Mouse (Mus musculus) megakaryocyte, embryonic 14.5 days (primary cell): Measurements from ENCODE around the gene Olfr763. TPM values are rescaled to one million over a fixed set of nuclear protein-coding genes. Genes with fewer than 3 reads are reported as not detected.
A peak's percentile ranks its signal among the peaks of the same experiment; 100 is the strongest.
"Not testable (repeated sequence)": the region's sequence is repeated elsewhere in the genome, so short reads cannot be mapped to it uniquely, and the experiment has no call there.

Experiments
- H3K27me3 ChIP-seq: replicated peaks from 2 replicates; pipeline ENCODE3; 2012; ENCODE audit warnings: inconsistent platforms
- H3K36me3 ChIP-seq: replicated peaks from 2 replicates; pipeline ENCODE3; 2012; ENCODE audit warnings: low read length, inconsistent platforms, mixed read lengths
- H3K4me1 ChIP-seq: 2 replicates; pipeline ENCODE4 v1.6.1; 2012; ENCODE audit warnings: inconsistent platforms
- H3K4me3 ChIP-seq: replicated peaks from 2 replicates; pipeline ENCODE3; 2012; ENCODE audit warnings: moderate library complexity, mild to moderate bottlenecking, inconsistent platforms
- H3K9me3 ChIP-seq: 2 replicates; pipeline ENCODE4 v1.6.1; 2012; ENCODE audit warnings: inconsistent platforms
- FLI1 ChIP-seq: IDR thresholded peaks from 2 replicates; pipeline ENCODE4 v1.6.1; 2012; ENCODE audit warnings: low read length, inconsistent platforms, mixed read lengths
- GATA1 ChIP-seq: IDR thresholded peaks from 3 replicates; pipeline ENCODE4 v1.6.1; 2012; ENCODE audit warnings: mixed read lengths, low read length, inconsistent platforms, borderline replicate concordance
- polyA plus RNA-seq: library from polyadenylated mRNA; stranded (reverse); fragments of >175 nt; gene quantifications from 2 replicates; pipeline ENCODE4 v1.2.3, GENCODE M21; 2012; ENCODE audit warnings: low replicate concordance; ENCODE audit not compliant: insufficient read depth

Olfr763 gene
- not detected in 2 replicates for polyA plus RNA-seq

DNA sequence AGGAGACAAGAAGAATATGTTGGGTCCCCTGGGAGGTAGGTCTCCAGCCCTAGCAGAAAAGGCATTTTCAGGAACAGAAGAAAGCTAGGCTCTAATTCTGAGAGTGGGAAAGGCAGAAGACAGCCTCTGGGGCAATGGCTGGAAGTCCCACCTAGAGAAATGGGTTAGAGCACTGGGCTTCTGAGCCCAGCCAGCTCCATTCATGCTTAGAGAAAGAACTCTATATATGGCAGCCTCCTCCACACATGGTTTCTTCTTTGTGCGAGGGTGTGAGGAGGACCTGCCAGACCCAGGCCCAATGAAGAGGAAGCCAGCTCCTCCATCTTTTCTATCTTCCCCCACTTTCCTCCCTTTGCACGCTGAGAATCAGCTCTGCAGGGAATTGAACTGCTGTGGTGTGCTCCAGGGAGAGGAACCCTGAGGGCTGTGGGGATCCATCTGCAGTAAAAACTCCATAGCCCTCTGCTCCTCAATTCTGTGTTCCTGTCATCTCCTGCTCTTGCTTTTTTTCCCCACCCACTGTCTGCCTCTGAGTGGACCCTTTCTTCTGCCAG is at the start of gene Olfr763:
Olfr763 (plus strand) TSS at position 504 of the 554 bp plus-strand sequence.
- Histone ChIP-seq H3K9me3 (peaks cover 34% of the 10 kb centered on the region), H3K27me3 (no peaks in the 10 kb centered on the region), H3K4me1 (peaks cover 9% of the 10 kb centered on the region; the same call in 1 of the 2 replicates), H3K36me3 (no peaks in the 10 kb centered on the region), H3K4me3 (no peak within 1 kb of the TSS)
- no peak for TF ChIP-seq GATA1
- no peak for TF ChIP-seq FLI1

DNA sequence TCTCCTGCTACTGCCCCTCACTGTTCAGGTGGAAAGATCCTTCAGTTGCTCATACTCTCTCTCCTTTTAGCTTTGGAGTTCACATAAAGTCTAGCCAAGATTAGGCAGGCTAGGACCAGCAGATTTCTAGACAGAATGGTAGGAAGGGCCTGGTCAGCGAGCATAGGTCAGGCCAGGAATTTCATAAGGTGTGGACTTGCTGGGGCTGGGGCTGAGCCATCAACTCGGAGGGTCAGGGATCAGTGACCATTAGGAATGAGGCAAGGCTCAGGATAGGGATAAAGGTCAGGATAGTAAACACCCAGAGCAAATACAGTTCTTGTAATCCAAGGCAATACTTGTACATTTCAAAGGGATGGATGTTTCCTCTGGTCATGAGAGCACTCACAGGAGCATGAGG is 45.6 kb upstream of the Olfr763 start:
- peaks cover 5% of the 10 kb centered on the region for H3K27me3 ChIP-seq
- H3K9me3 ChIP-seq: no peaks in the 10 kb centered on the region
- H3K36me3 ChIP-seq: no peaks in the 10 kb centered on the region
- no peak overlapping the region for H3K4me3 ChIP-seq
- TF ChIP-seq FLI1: no peak
- TF ChIP-seq GATA1: no peak
- peaks cover 27% of the 10 kb centered on the region for H3K4me1 ChIP-seq

DNA sequence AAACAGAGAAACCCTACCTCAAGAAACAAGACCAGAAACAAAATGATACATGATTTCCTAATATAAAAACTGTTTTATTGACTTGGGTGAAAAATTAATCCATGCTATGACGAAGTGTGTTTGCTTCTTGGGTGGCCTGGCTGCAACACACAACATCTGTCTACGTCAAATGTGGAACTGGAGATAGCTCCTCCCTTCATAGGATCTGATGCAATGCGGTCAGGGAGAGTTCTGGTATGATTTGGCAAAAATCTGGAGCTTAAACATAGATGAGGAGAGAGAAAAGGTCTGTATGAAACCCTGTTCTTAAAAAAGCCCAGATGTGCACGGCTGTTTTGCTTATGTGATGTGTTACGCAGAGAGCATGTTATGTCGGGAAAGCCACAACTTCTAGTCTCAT is 44.7 kb upstream of the Olfr763 start:
- Histone ChIP-seq H3K27me3 (no peaks in the 10 kb centered on the region), H3K9me3 (no peaks in the 10 kb centered on the region), H3K4me3 (no peak overlapping the region), H3K36me3 (no peaks in the 10 kb centered on the region), H3K4me1 (peaks cover 30% of the 10 kb centered on the region)
- no peak for TF ChIP-seq FLI1
- TF ChIP-seq GATA1: no peak

DNA sequence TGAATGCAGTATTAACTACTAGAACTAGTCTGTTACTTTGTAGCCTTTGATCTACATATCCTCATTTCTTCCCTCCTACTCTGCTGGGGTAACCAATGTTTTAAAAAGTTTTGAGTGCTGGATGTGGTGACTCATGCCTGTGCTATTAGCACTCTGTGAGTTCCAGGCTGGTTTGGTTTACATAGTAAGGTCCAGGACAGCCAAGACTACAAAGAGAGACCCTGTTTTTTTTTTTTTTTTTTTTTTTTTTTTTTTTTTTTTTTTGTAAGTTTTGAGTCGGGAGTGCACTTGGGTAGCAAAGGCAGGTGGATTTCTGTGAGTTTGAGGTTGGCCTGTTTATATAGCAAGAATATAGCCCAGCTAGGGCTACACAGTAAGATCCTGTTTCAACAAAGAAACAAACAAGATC is 42.2 kb upstream of the Olfr763 start:
- H3K4me1 ChIP-seq: peaks cover 30% of the 10 kb centered on the region
- no peak overlapping the region for H3K4me3 ChIP-seq
- H3K36me3 ChIP-seq: no peaks in the 10 kb centered on the region
- H3K9me3 ChIP-seq: 0 out of 2 replicates have a peak, but pooled peaks cover 2% of the 10 kb centered on the region
- TF ChIP-seq GATA1: no peak
- no peak for TF ChIP-seq FLI1
- H3K27me3 ChIP-seq: no peaks in the 10 kb centered on the region

DNA sequence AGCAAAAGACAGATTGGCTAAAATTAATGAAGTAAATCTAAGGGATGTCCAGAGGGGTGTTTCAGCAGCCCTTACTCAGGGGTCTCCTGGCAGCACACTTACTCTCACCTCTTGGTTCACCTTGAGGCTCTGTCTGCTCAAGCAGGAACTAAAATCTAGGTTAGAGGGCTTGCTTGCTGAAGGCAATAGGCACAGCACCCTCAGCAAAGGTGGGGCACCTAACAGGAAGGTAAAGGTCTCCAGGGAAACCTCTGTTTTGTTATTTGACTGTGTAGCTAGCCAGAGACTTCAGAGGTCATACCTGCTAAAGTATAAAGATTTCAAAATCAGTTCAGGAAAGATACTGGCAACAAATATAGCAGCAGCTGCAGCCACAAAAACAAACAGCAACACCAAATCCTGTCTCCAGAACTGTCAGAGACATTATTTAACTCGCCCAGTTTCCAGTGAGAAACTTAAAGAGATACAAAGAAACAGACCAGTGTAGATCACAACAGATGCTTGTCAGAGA is 39.8 kb upstream of the Olfr763 start:
- Histone ChIP-seq H3K4me1 (peaks cover 31% of the 10 kb centered on the region), H3K4me3 (no peak overlapping the region), H3K9me3 (0 out of 2 replicates have a peak, but pooled peaks cover 2% of the 10 kb centered on the region), H3K27me3 (no peaks in the 10 kb centered on the region), H3K36me3 (no peaks in the 10 kb centered on the region)
- TF ChIP-seq FLI1 (no peak), GATA1 (no peak)

DNA sequence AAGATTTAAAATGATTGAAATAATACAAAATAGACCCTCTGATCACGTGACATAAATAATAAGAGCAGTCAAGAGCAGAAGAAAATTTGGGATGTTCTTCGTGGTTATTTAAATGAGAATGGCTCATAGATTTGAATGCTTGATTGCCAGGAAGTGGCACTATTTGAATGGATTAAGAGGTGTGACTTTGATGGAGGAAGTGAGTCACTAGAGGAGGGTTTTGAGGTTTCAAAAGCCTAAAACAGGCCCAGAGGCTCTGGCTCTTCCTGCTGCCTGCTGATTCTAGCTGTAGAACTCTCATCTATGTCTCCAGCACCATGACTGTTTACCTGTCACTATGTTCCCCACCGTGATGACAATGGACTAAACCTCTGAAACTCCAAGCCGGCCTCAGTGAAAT is 37.8 kb upstream of the Olfr763 start:
- no peaks in the 10 kb centered on the region for H3K36me3 ChIP-seq
- 0 out of 2 replicates have a peak, but pooled peaks cover 2% of the 10 kb centered on the region for H3K9me3 ChIP-seq
- no peak overlapping the region for H3K4me3 ChIP-seq
- H3K4me1 ChIP-seq: peaks cover 46% of the 10 kb centered on the region
- H3K27me3 ChIP-seq: no peaks in the 10 kb centered on the region
- TF ChIP-seq FLI1 (no peak), GATA1 (no peak)

DNA sequence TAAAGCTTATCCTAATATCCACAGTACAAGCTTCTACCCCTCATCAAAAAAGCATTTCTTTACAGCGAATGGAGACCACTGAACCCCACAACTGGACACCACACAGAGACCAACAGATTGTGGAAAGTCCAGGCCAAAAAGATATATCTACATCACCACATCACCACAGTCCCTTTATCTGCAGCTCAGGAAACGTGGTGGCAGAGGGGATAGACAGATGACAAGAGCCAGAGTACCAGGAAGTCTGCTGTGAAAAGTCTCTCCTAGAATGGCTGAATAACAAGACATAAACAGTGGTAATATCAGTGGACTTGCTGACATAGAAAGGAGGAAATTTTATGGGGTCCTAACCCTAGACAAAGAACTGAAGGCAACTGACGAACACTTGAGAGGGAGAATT is 34.2 kb upstream of the Olfr763 start:
- TF ChIP-seq GATA1 (no peak), FLI1 (no peak)
- Histone ChIP-seq H3K9me3 (0 out of 2 replicates have a peak, but pooled peaks cover 2% of the 10 kb centered on the region), H3K4me1 (peaks cover 44% of the 10 kb centered on the region), H3K4me3 (no peak overlapping the region), H3K36me3 (no peaks in the 10 kb centered on the region), H3K27me3 (peaks cover 6% of the 10 kb centered on the region)

DNA sequence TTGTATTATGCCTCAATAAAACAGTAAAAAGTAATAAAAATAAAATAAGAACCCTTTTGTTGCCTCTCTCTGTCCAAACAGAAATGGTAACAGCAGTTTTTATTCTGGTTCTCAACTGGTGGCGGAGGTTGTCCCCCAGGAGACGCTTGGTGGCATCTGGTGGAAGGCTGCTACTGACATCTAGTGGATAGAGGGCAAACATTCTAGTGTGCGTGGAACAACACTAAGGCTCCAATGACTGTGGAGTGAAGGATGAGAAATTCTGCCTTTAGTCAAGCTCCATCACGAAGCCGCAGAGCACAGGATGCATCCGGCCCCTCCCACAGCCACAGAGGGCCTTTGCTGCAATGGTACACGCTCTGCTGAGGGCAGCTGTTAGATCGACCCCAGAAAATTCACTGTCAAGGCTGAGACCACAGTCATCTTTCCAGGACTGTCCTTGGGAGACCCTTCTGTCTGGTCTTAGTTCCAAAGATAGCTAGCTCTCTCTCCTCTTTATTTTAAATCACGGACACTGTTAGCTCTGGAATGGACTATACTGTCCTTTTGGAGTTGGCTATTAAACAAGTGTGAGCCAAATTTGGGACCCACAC is 33.0 kb upstream of the Olfr763 start:
- no peaks in the 10 kb centered on the region for H3K36me3 ChIP-seq
- peaks cover 46% of the 10 kb centered on the region for H3K4me1 ChIP-seq
- peaks cover 6% of the 10 kb centered on the region for H3K27me3 ChIP-seq
- 0 out of 2 replicates have a peak, but pooled peaks cover 2% of the 10 kb centered on the region for H3K9me3 ChIP-seq
- peak overlapping the region; percentile 75 for H3K4me3 ChIP-seq
- no peak for TF ChIP-seq GATA1
- no peak for TF ChIP-seq FLI1

DNA sequence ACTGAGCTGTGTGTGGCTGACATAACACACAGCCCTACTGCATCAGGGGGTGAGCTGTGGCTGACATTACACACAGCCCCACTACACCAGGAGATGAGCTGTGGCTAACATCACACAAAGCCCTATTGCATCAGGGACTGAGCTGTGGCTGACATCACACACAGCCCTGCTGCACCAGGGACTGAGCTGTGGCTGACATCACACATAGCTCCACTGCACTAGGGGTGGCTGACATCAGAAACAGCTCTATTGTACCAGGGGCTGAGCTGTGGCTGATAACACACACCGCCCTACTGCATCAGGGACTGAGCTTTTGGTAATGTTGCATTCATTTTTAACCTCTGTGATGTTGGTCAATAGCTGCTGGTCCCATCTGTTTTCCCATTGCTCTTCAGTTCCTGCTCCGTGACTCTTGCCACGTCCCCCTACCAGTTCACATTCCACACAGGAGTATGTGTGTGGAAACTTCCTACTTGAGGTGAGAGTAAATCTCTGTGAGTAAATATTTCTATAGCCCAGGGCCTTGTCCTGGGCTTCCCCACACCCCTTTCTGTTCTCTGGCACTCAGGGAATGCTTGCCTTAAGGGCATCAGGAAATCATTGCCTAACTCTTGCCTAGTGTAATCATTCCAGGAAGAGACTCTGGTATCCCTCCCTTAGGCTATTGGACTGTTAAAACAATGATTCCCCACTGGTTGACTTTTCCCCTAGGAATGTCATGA is 29.8 kb upstream of the Olfr763 start:
- Histone ChIP-seq H3K9me3 (no peaks in the 10 kb centered on the region), H3K4me3 (peak overlapping the region; percentile 24), H3K4me1 (peaks cover 44% of the 10 kb centered on the region), H3K27me3 (peaks cover 6% of the 10 kb centered on the region), H3K36me3 (no peaks in the 10 kb centered on the region)
- TF ChIP-seq GATA1 (no peak), FLI1 (no peak)

DNA sequence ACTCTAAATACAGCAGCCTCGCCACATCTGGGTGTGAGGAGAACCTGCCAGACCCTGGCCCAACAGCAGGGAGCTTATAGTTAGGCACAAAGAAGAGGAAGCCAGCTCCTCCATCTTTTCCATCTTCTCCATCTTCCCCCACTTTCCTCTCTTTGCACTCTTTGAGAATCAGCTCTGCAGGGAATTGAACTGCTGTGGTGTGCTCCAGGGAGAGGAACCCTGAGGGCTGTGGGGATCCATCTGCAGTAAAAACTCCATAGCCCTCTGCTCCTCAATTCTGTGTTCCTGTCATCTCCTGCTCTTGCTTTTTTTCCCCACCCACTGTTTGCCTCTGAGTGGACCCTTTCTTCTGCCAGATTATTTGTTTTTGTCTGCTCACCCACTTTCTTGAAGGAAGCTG is 21.5 kb upstream of the Olfr763 start, which contains the start of gene Olfr9:
Olfr9 (plus strand) TSS at position 301 of the 400 bp plus-strand sequence.
- not testable (repeated sequence) for H3K4me3 ChIP-seq, H3K9me3 ChIP-seq, H3K27me3 ChIP-seq, H3K36me3 ChIP-seq
- H3K4me1 ChIP-seq: peaks cover 12% of the 10 kb centered on the region

DNA sequence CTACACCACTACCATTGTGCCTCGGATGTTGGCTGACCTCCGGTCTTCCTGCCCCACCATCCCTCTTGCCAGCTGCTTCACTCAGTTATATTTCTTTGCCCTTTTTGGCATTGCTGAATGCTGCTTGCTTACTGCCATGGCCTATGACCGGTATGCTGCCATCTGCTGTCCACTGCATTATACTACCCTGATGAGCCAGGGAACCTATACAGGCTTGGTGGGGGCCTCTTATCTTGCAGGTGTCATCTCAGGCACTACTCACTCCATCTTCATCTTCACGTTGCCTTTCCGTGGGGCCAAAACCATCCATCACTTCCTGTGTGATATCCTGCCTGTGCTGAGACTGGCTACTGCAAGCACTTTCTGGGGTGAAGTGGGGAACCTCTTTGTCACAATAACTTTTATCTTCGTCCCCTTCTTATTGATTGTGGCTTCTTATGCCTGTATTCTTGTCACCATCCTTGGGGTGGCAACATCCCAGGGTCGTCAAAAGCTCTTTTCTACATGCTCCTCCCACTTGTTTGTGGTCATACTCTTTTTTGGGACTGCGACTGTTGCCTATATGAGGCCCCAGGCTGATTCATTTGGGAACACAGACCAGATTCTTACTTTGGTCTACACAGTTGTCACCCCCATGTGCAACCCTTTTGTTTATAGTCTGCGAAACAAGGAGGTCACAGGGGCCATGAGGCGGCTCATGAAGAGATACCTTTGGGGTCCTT is 20.3 kb upstream of the Olfr763 start:
- H3K4me1 ChIP-seq: peaks cover 10% of the 10 kb centered on the region
- H3K9me3 ChIP-seq, H3K36me3 ChIP-seq, H3K27me3 ChIP-seq, H3K4me3 ChIP-seq: not testable (repeated sequence)
